Mouse (Mus musculus): Measurements from ENCODE around the gene Spint2.

DNA sequence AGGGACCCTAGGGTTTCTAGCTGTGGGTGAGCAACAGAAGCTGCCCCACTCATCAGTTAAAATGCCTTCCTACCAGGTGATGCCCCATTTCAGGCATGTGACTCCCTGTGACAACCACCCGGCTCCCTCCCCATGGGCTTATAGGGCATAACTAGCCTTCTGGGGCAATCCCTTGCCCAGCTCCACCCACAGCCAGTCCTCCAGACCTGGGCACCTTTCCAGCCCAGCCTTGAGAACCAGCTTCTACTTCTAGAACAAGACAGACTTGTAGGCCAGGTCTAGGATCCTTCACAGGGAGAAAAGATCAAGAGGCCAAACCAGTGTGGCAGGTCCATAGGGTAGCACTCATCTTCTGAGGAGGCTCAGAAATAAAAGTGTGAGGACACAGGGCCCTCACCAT is 24.3 kb downstream of the Spint2 start:
- TF ChIP-seq CTCF (IDR thresholded peaks at IDR 0.05; ENCODE audit: extremely low read depth, insufficient read depth, insufficient read length, insufficient replicate concordance) (no peak), POLR2A (IDR thresholded peaks at IDR 0.05; ENCODE audit: low read depth, low read length) (no peak)
